Mouse (Mus musculus): ENCODE results near the gene Scn3a.

Scn3a gene

DNA sequence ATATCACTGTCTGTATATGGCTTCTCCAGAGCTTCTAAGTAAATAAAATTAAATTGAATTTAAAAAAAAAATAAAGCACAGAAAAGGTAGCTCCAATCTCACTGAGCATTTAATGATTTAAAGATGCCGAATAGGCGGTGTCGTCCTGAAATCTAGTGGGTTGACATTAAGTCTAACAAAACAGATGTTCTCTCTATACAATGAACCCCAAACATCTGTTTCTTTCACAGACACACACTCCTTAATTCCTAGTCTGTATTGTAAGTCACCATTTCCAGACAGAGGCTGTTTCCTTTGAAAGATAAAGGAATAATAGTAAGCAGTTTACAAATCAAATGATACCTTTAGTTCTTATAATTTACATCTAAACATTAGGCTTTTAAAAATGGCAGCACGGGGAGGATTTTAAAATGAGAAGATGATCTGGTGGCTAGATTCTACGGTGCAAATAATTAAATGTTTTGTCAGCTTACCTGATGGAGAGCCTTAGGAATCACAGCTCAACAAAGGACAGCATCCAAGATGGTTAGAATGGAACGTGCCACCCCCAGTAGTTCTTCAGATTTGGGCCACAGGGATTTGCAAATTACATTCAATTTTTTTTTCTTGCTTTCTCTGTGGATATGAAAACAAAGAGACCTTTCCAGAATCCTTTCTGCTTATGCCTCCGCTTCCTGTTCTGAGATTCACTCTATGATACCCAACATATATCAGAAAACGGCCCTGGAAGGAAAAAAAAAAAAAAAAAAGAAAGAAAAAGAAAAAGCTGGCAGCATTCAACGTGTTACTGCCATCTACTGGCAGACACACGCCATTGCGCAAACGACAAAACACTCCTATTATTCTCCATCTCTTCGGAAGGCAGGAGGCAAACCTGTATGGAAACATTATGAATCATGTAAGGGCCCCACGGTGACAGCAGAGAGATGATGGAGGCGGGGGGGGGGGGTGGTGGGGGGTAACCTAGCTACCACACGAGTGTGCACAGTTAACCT is at the start of gene Scn3a:
Gene Scn3a (minus strand): TSS at position 835 of the 995 bp plus-strand sequence.
- peak; percentile 36 for DNase-seq (ENCODE audit: low spot score)

DNA sequence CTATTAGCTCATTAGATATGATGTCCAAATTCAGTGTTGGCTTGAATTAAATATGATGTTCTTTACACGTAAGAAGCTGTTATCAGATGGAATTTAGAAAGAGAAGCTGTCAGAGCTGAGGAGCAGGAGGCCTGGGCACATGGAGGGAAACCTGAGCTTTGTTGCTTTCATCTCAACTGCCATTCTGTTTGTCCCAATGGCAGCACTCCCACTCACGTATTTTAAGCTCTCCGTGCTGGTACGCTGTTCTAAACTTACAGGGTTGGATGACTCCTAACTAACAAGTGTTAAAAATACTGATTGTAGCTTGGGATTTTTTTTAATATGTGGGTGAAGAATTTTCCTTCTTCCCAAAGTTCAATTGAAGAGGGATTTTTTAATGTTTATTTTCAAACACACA is 44.5 kb upstream of the Scn3a start:
- DNase-seq (ENCODE audit: low spot score) = no peak

DNA sequence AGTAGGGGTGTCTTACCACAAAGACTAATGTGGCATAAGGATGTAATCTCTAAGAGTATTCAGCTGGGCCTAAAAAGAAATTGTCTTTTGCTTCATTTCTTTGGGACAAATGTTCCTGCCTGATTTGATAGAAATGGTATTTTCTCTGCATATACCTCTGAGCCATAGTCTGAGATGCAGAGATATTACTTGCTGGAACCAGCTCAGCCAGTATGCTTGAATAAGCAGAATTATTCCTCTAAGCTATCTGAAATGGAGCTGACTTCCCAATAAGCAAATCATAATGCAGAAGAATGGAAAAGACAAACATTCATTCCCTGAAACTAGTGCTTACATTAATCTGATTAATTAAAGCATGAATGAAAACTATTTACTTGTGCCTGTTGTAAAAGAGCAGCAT is 40.4 kb upstream of the Scn3a start:
- DNase-seq (ENCODE audit: low spot score) = no peak

DNA sequence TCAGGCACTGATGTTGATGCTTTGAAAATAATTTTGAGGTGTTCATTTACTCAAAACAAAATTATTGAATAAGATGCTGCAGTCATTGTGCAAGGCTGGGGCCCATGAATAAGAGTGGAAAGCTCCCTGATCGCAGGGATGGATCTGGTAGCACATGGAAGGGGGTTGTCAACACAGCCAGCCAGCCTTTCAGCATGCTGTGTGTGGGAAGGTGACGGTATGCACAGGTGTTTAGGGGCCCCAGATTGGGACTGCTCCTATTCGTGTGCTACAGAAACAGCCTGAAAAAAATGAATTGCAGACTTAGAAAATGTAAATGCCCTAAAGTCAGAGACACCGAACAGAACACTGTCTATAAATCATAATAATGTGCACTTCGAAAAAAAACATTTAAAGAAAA is 20.3 kb upstream of the Scn3a start:
- DNase-seq (ENCODE audit: low spot score) = no peak

DNA sequence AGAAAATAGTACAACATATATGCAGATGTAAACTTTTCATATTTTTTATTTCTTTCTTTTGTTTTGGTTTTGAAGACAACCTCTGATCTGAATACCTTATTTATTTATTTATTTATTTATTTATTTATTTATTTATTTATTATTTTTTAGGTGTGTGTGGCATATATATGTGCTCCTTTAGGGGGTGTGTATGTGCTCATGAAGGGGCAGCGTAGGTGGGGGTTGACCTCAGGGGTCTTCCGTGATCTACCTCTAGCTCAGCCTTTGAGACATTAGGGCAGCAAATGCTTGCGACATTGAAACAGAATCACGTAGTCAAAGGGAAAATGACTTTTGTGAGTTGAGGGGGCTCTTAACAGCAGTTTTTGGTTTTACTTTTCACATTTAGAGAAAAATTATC is 498 bp upstream of the Scn3a start:
- no peak for DNase-seq (ENCODE audit: low spot score)

DNA sequence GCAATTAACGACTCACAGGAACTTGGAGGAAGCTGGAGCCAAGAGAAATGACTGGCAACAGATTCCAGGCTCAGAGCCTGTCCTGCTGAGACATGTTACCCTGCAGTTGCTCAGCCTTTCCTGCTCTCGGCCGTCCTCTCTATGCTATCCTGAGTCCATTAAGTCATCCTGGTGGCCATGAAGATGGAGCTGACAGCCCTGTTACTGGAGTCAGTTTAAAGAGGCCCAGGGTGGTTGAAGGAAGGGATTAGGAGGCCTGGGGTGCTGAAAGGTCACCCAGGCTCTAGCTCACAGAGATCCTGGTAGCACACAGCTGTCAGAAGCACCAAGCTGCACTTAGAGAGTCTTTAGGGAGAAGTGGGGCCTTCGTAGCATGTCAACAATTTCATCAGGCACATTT is 3.5 kb downstream of the Scn3a start:
- DNase-seq (ENCODE audit: low spot score) = peak; percentile 21

DNA sequence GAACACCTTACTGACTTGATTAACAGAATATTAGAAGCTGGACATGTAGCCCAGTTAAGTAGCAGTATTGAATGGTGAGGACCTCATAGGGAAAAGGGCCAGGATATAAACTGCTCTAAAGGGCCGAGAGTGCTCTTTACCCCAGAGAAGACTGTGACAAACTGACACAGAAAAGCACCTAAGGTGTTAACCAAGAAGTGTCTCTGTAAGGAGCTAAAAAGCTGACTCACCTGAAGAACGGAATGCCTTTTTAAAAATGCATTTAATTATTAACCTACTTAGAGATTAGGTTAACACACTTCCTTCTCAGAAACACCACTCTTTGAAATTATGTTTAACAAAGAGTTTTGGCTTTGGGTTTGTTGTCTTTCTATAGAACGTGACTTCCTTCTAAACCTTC is 9.7 kb downstream of the Scn3a start:
- DNase-seq (ENCODE audit: low spot score) = no peak

DNA sequence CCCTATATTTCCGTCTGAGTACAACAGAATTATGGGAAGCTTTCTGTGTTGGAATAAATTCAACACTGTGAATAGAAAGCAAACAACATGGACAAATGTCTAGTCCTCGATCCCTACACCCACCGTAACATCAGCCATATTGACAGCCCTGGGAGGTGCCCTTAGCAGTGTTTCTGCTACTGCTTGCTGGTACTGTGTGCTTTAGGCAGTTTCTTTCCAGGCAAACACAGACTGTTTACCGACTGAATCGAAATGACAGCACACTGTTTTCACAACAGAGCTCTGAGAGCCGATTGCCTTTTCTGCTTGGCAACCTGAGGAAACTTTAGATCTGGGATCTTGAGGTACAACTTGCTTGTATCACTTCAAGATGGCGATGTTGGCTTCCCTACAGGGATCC is 12.8 kb downstream of the Scn3a start:
- no peak for DNase-seq (ENCODE audit: low spot score)

DNA sequence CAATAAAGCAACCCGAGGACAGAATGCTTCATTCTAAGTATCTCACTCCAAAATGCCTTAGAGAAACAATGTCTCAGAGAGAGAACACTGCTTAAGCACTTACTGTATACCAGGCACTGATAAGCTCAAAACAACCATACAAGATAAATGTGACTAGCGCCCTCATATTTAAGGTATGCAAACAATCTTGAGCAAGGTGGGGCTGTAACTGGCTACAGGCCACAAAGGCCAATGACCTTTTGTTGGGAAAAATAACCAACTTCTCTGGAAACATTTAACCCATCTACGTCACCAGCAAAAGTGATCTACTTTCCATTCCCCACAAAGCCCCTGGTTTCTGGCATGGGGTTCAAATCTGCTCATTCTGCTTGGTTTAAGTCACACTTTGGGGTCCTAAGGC is 14.0 kb downstream of the Scn3a start:
- DNase-seq (ENCODE audit: low spot score) = no peak

DNA sequence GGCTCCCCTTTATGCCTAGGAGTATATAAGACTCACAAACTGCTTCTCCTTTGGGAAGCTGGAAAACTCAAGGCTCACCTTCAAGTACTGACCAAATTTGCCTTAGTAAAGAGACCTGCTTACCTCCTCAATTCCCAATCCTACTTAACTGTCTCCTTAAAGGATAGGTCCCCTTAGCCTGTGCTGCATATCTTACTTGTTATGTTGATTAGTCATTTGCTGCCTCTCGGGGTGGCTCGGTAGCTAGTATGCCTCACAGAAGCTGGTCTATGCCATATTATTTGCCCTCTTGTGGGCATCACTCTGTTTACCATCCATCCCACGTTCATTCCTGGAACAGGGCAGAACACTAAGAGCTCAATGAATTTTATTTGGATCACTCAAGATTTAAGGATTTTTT is 14.7 kb downstream of the Scn3a start:
- no peak for DNase-seq (ENCODE audit: low spot score)

DNA sequence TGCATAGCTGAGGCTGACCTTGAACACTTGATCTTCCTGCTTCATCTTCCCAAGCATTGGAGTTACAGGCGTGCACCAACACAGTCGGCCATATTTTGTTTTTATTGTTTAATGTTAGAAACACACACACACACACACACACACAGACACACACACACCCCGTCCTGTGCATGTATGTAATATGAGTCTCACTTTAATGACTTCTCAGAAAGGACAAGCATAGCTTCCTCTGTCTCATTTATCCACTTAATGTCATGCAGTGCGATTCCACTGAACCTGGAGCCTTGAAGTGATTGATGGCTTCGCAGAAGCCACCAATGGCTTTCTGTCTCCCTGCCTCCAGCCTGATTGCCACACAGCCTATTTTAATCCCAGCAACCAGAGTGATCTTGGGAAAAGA is 15.2 kb downstream of the Scn3a start:
- no peak for DNase-seq (ENCODE audit: low spot score)

DNA sequence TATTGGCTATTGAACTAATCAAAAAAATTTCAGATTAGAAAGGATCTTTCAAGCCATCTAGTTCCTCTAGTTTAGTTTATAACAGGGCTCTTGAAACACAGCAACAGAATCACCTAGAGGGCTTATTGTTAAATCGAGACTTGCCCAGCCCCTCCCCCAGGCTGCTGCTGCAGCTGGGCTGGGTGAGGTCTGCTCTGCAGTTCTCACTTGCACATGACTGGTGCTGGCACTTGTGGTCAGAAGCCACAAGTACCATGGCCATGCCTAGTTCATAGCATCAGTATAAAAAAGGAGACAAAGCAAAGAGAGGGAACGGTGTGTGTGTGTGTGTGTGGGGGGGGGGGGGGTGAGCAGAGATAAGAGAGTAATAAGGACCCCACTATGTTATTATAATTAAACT is 15.7 kb downstream of the Scn3a start:
- DNase-seq (ENCODE audit: low spot score) = no peak

DNA sequence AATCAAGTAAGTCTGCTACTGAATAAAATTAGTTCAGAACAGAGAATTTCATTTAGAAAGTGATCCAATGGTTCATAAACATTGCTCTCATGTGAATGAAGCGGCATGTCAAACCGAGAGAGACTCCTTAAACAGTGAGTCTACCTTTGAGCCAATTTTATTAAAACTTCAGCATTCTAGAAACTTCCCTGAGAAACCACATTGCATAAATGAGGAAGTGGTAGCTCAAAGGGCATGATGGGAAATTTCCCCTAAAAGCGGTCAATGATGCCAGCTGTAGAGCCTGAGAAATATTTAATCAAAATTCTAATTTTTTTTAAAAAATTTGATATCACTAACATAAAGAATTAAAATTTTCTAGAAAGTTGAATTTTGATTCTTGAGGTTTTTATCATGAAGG is 16.9 kb downstream of the Scn3a start:
- DNase-seq (ENCODE audit: low spot score) = no peak

DNA sequence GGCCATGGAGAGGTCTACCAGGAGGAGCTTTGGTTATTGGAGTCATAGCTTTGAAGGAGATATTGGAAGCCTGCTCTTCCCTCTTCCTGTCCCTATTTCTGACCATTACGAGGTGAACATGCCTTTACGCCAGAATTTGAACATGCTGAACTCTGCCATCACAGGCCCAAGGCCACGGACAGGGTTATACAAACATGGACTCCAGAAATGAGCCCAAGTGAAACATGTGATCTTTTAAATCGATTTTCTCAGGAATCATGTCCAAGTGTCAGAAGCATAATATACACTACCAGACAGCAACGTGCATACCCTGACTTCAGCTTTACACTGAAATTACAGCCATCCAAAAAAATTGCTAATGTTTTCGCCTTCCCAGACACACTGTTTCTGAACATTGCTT is 18.8 kb downstream of the Scn3a start:
- DNase-seq (ENCODE audit: low spot score) = no peak

DNA sequence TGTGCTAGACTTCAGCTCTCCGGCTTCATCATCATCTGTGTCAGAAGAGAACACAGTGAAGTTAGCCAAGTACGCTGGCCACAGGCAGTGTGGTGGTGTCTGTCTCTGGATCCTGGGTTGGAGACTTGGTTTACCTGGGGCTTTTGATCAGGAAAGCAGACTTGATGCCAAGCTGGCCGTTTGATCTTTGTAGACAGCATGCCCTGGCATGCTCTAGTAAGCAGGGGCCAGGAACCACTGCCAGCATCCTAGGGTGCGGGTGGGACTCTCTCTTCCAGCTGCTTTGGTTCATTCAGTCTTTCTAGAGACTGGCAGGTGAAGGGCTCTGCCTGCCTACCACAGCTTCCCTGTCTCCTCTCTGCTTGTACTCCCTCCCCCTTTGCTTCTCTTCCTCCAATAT is 20.1 kb downstream of the Scn3a start:
- no peak for DNase-seq (ENCODE audit: low spot score)

DNA sequence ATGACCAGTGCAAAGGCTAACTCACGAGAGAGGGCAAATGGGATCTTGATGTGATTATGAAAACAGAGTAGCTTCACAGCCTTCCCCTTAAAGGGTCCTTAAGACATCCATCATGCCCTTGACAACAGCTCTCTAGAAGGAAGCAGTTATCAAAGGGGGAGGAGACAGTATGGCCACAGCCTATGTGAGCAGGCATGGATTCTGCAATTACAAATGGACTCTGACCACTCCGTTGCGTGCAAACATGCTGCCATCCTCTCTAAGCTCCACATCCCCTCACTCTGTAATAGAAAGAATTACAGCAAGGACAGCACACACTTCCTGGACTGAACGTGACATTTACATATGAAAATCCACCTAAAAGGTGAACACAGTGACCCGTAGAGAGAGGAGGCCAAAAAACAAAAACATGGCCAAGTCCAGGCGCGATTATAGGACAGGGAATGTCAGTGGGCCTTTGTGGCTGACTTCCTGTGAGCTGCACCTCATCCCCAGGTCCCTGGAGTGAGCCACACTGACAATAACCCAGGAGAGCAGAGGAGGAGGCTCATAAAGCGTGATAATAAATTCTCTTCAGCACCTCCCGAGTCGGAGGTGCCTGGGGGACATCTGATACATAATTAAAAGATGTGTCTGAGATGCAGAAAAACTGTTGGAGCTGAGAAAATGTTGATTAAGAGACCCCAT is 24.4 kb downstream of the Scn3a start:
- no peak for DNase-seq (ENCODE audit: low spot score)

DNA sequence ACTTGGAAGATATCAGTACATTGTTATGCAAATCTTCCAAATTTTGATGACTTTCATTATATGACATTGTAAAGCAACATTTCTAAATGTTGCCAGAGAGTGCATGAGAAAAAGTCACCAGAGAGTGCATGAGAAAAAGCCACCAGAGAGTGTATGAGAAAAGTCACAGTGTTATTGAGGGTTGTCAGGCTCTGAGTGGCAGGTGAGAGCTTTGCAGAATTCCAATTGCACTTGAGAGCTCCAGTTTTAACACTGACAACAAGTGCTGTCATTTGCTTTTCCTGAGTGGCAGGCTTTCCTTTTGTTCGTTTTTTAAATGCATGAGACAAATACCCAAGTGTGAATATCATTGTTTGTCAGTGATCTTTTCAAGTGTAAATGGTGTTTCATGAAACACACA is 25.6 kb downstream of the Scn3a start:
- no peak for DNase-seq (ENCODE audit: low spot score)

DNA sequence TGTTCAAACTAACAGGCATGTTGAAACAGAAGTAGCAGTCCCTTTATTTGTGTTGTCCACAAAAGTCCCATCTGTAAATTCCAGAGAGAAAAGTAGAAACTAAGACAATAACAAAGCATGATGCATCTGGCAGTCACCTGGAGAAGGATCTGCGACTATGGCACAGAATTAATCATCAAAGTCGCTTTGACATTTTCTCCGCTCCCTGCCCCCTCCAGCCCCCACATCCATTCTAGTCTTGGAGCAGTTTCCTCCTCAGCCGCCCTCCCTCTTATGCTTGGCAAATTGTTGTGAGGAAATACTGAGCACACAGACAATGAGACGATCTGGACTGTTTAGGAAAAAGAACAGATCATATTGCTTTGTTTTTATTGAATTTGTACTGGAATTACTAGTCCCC is 29.0 kb downstream of the Scn3a start:
- DNase-seq (ENCODE audit: low spot score) = no peak

DNA sequence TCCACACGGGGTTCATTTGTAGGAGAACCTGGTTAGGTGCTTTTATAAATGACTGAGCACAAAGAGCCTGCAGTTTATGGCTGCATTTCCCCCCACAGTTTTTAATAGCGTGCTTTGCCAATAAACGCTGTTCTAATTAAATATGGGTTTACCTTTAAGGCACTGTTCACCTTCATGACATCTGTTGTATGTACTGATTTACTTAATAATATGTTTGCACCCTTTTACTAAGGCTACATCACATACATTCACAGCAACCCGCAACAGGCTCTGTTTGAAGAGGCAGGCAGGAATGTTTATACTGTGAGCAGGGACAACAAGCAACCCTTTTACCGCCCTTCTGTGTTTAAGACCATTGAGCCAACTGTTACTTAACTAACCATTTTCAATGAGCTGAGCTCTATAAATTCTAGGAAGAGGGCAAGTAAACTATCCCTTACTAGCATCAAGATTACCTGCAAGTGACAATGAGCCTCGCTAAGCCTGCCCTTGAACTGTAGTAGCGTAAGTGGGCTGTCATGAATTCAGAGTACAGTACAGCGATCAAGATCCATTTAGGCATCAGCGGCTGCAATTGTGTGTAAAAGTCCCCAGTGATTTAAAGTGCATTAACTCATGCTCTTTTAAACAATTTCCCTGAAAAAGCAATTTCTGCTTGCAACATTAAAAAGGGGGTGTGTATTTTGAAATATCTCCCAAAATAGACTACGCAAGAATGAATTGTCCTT is 35.1 kb downstream of the Scn3a start:
- no peak for DNase-seq (ENCODE audit: low spot score)

DNA sequence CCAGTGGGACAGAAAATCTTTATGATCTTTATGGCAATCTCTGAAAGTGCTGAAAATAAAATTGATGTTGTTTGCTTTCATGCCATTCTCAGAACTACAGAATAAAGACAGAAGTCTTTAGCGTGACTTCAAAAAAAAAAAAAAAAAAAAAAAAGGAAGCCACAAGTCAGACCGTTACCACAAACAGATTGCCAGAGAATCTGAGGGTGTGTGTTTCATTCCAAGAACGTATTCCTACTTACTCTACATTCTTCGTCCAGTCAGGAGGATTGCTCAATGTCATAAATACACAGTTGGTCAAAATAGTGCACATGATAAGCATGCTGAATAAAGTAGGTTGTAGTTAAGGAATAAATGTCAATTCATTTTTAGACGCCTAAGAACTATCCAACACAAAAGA is 38.3 kb downstream of the Scn3a start:
- no peak for DNase-seq (ENCODE audit: low spot score)

DNA sequence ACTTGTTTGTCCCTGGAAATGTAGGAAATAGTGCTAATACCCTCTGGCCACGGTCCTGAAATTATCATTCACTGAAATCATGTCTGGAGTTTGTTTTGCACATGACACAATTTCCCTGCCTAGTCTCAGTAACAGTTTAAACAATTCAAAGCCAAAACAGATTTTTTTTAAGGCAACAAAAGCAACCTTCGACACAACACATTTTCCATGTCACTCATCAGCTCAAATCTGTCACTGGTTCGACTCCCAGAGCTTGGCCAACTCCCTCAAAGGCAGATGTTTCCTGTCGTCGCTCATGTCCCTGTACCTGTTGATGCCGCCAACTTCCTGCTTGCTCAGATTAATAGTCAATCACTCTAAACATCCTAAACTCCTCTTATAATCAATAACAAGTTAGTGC is 50.7 kb downstream of the Scn3a start:
- DNase-seq (ENCODE audit: low spot score) = peak; percentile 48

DNA sequence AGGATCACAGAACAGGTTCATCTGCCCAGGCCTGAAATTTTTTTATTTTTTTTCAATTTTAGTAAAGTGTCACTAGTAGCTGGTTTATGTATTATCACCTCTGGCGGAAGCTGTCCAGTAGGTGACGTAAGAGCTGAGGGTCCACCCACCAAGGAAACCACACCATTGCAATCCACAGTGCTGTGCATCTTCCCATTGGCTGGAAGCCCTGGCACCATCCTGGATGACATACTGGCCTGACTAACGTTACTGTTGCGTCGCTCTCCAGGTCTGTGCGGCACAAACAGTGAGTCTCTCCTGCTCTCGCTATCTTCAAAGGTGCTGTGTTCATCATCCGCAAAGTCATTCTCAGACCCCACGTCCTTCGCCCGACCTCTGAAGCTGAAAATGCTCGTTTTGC is 59.2 kb downstream of the Scn3a start:
- DNase-seq (ENCODE audit: low spot score) = no peak

DNA sequence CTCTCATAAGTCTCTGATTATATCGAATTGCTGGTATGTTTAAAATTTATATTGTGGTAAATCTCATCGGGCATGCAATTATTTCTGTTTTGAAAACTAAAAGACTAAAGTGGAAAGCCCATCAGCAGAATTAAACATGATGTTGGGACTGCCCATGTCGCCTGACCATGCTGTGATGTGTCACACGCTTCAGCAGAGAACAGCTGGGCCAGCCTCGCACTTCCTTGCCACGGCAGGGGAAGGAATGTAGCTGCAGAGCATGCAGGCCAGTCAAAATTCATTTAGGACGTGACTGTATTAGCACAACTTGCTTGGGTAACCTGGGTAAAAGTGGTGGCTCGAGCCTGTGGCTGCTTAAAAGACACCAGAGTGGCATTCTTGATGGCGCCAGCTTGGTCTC is 77.0 kb downstream of the Scn3a start:
- DNase-seq (ENCODE audit: low spot score) = no peak
